Mouse (Mus musculus) hindbrain, embryonic 12.5 days (tissue): ENCODE data around the gene Irx4. TPM values are rescaled to one million over a fixed set of nuclear protein-coding genes. Genes with fewer than 3 reads are reported as not detected.

Source experiments
- ATAC-seq: fragments of 200-750 bp; cut with Nextera tagmentation; 2 replicates; pipeline ENCODE4 v1.8.0; 2017; ENCODE audit warnings: moderate TSS enrichment; ENCODE audit not compliant: low FRiP score
- H3K27ac ChIP-seq: fragments of 300-500 bp; sonication (generic); 2 replicates; pipeline ENCODE4 v1.5.1; 2016; ENCODE audit warnings: mild to moderate bottlenecking
- H3K27me3 ChIP-seq: fragments of 300-500 bp; sonication (generic); 2 replicates; pipeline ENCODE4 v1.6.1; 2016; ENCODE audit warnings: mild to moderate bottlenecking
- H3K36me3 ChIP-seq: fragments of 300-500 bp; sonication (generic); 2 replicates; pipeline ENCODE4 v1.6.1; 2016; ENCODE audit warnings: mild to moderate bottlenecking
- H3K4me1 ChIP-seq: fragments of 300-500 bp; sonication (generic); 2 replicates; pipeline ENCODE4 v1.6.1; 2016
- H3K4me2 ChIP-seq: fragments of 300-500 bp; sonication (generic); replicated peaks from 2 replicates; pipeline ENCODE4 v1.6.1; 2016; ENCODE audit warnings: mild to moderate bottlenecking
- H3K4me3 ChIP-seq: fragments of 300-500 bp; sonication (generic); 2 replicates; pipeline ENCODE4 v1.5.1; 2016; ENCODE audit warnings: mild to moderate bottlenecking
- H3K9ac ChIP-seq: fragments of 300-500 bp; sonication (generic); 2 replicates; pipeline ENCODE4 v1.6.1; 2016; ENCODE audit warnings: mild to moderate bottlenecking, moderate library complexity
- H3K9me3 ChIP-seq: fragments of 300-500 bp; sonication (generic); replicated peaks from 2 replicates; pipeline ENCODE4 v1.6.1; 2016; ENCODE audit warnings: mild to moderate bottlenecking
- WGBS: fragments of 180-500 bp; shearing (Covaris S2); methylation state at CpG from one replicate; pipeline ENCODE4 v1.1.7; 2016; 5-methylcytosine and 5-hydroxymethylcytosine counted together
- polyA plus RNA-seq: library from polyadenylated mRNA; unstranded; fragments of >200 nt; fragmentation: Nextera tagmentation; extraction: Ambion mirVana; gene quantifications from 2 replicates; pipeline ENCODE4 v1.2.1, GENCODE M21; 2016

Irx4 gene
- 7.6 and 8.7 TPM in 2 replicates for polyA plus RNA-seq

GRCm38 (mm10) chr13:73260354-73261035 is at the start of gene Irx4:
Gene Irx4, plus strand, starts transcription at chr13:73260479.
- peak within 1 kb of the TSS; percentile 49 for H3K4me3 ChIP-seq
- H3K27me3 ChIP-seq: peaks cover 95% of the 10 kb centered on the region
- under 1% methylated on average over 74 of the region's 86 CpGs for WGBS
- peak within 1 kb of the TSS; percentile 53 for H3K9ac ChIP-seq
- peak within 1 kb of the TSS; percentile 84 for H3K4me2 ChIP-seq
- H3K4me1 ChIP-seq: peaks cover 34% of the 10 kb centered on the region
- H3K9me3 ChIP-seq: no peaks in the 10 kb centered on the region
- H3K27ac ChIP-seq: peak within 1 kb of the TSS; percentile 48
- ATAC-seq: no peak
- no peaks in the 10 kb centered on the region for H3K36me3 ChIP-seq

- no peaks in the 10 kb centered on the region for H3K4me1 ChIP-seq
- no peak overlapping the region for H3K27ac ChIP-seq
- H3K36me3 ChIP-seq: no peaks in the 10 kb centered on the region
- ATAC-seq: no peak
- no peak overlapping the region for H3K4me3 ChIP-seq
- H3K9me3 ChIP-seq: peaks cover 7% of the 10 kb centered on the region
- no peaks in the 10 kb centered on the region for H3K27me3 ChIP-seq
- 64% methylated on average over 10 of the region's 10 CpGs for WGBS
- no peak overlapping the region for H3K9ac ChIP-seq
- H3K4me2 ChIP-seq: no peak overlapping the region
Measured at GRCm38 (mm10) chr13:73214301-73214700, 46.0 kb upstream of the Irx4 start.

- Histone ChIP-seq H3K9ac (no peak overlapping the region), H3K27ac (no peak overlapping the region), H3K27me3 (no peaks in the 10 kb centered on the region), H3K36me3 (no peaks in the 10 kb centered on the region), H3K4me2 (no peak overlapping the region), H3K4me3 (no peak overlapping the region), H3K4me1 (peaks cover 10% of the 10 kb centered on the region), H3K9me3 (no peaks in the 10 kb centered on the region)
- 43% methylated on average over 8 of the region's 8 CpGs for WGBS
- no peak for ATAC-seq
Measured at GRCm38 (mm10) chr13:73236461-73236860, 23.8 kb upstream of the Irx4 start.

GRCm38 (mm10) chr13:73239191-73239746 is 21.0 kb upstream of the Irx4 start:
- Histone ChIP-seq H3K9ac (no peak overlapping the region), H3K27ac (0 out of 2 replicates have a peak overlapping the region, but pooled peaks have one; percentile 17), H3K9me3 (no peaks in the 10 kb centered on the region; the same call in 1 of the 2 replicates), H3K36me3 (no peaks in the 10 kb centered on the region), H3K4me1 (peaks cover 10% of the 10 kb centered on the region), H3K4me3 (no peak overlapping the region), H3K27me3 (no peaks in the 10 kb centered on the region), H3K4me2 (no peak overlapping the region)
- no peak for ATAC-seq
- WGBS: 73% methylated on average over 4 of the region's 4 CpGs

- no peaks in the 10 kb centered on the region; the same call in 1 of the 2 replicates for H3K9me3 ChIP-seq
- peaks cover 4% of the 10 kb centered on the region; the same call in 1 of the 2 replicates for H3K4me1 ChIP-seq
- 93% methylated on average over 5 of the region's 5 CpGs for WGBS
- no peak overlapping the region for H3K4me3 ChIP-seq
- H3K36me3 ChIP-seq: no peaks in the 10 kb centered on the region
- ATAC-seq: no peak
- H3K27ac ChIP-seq: no peak overlapping the region
- H3K9ac ChIP-seq: no peak overlapping the region
- no peaks in the 10 kb centered on the region for H3K27me3 ChIP-seq
- H3K4me2 ChIP-seq: no peak overlapping the region
Measured at GRCm38 (mm10) chr13:73242556-73242955, 17.7 kb upstream of the Irx4 start.

GRCm38 (mm10) chr13:73246961-73247360 is 13.3 kb upstream of the Irx4 start:
- Histone ChIP-seq H3K9me3 (no peaks in the 10 kb centered on the region; the same call in 1 of the 2 replicates), H3K27me3 (peaks cover 14% of the 10 kb centered on the region; the same call in 1 of the 2 replicates), H3K4me1 (no peaks in the 10 kb centered on the region), H3K36me3 (no peaks in the 10 kb centered on the region), H3K27ac (no peak overlapping the region), H3K4me2 (no peak overlapping the region), H3K9ac (no peak overlapping the region), H3K4me3 (no peak overlapping the region)
- no peak for ATAC-seq
- WGBS: 92% methylated on average over 4 of the region's 4 CpGs

GRCm38 (mm10) chr13:73251222-73251621 is 9.1 kb upstream of the Irx4 start:
- H3K27me3 ChIP-seq: peaks cover 31% of the 10 kb centered on the region
- 43% methylated on average over 7 of the region's 7 CpGs for WGBS
- ATAC-seq: no peak

GRCm38 (mm10) chr13:73252022-73252421 is 8.3 kb upstream of the Irx4 start:
- WGBS: 56% methylated on average over 5 of the region's 5 CpGs
- Histone ChIP-seq H3K4me3 (no peak overlapping the region), H3K4me1 (no peaks in the 10 kb centered on the region), H3K4me2 (no peak overlapping the region), H3K9me3 (no peaks in the 10 kb centered on the region), H3K27ac (no peak overlapping the region), H3K9ac (no peak overlapping the region), H3K27me3 (peaks cover 39% of the 10 kb centered on the region), H3K36me3 (no peaks in the 10 kb centered on the region)
- no peak for ATAC-seq

More at GRCm38 (mm10) chr13:73251222-73251621, 9.1 kb upstream of the Irx4 start:
- Histone ChIP-seq H3K4me1 (no peaks in the 10 kb centered on the region), H3K9me3 (no peaks in the 10 kb centered on the region), H3K4me3 (no peak overlapping the region), H3K36me3 (no peaks in the 10 kb centered on the region), H3K9ac (no peak overlapping the region), H3K27ac (no peak overlapping the region), H3K4me2 (no peak overlapping the region)

- no peak overlapping the region for H3K27ac ChIP-seq
- peaks cover 19% of the 10 kb centered on the region for H3K4me1 ChIP-seq
- no peaks in the 10 kb centered on the region for H3K9me3 ChIP-seq
- H3K9ac ChIP-seq: no peak overlapping the region
- H3K4me2 ChIP-seq: no peak overlapping the region
- no peak for ATAC-seq
- 59% methylated on average over 4 of the region's 4 CpGs for WGBS
- H3K36me3 ChIP-seq: no peaks in the 10 kb centered on the region
- peaks cover 84% of the 10 kb centered on the region for H3K27me3 ChIP-seq
- no peak overlapping the region for H3K4me3 ChIP-seq
Measured at GRCm38 (mm10) chr13:73258415-73258814, 1.9 kb upstream of the Irx4 start.

GRCm38 (mm10) chr13:73259577-73260353 is 514 bp upstream of the Irx4 start:
- H3K9me3 ChIP-seq: no peaks in the 10 kb centered on the region
- H3K4me2 ChIP-seq: peak overlapping the region; percentile 84
- no peak for ATAC-seq
- peak overlapping the region; percentile 49 for H3K4me3 ChIP-seq
- H3K4me1 ChIP-seq: peaks cover 26% of the 10 kb centered on the region
- H3K27ac ChIP-seq: peak overlapping the region; percentile 48; the same call in 1 of the 2 replicates
- H3K36me3 ChIP-seq: no peaks in the 10 kb centered on the region
- H3K9ac ChIP-seq: no peak overlapping the region; the same call in 1 of the 2 replicates
- 11% methylated on average over 10 of the region's 10 CpGs for WGBS
- peaks cover 93% of the 10 kb centered on the region for H3K27me3 ChIP-seq

GRCm38 (mm10) chr13:73261036-73261730 is 904 bp downstream of the Irx4 start:
- 5% methylated on average over 25 of the region's 25 CpGs for WGBS
- no peaks in the 10 kb centered on the region for H3K9me3 ChIP-seq
- H3K4me1 ChIP-seq: peaks cover 36% of the 10 kb centered on the region
- peak overlapping the region; percentile 84 for H3K4me2 ChIP-seq
- H3K27me3 ChIP-seq: peaks cover 99% of the 10 kb centered on the region
- peak overlapping the region; percentile 53 for H3K9ac ChIP-seq
- peak overlapping the region; percentile 49 for H3K4me3 ChIP-seq
- H3K36me3 ChIP-seq: no peaks in the 10 kb centered on the region
- ATAC-seq: no peak
- H3K27ac ChIP-seq: 0 out of 2 replicates have a peak overlapping the region, but pooled peaks have one; percentile 48
